Mouse (Mus musculus) myocyte (in vitro differentiated cells): Measurements from ENCODE around the gene Fbll1.

Experiments
- MAX ChIP-seq: IDR thresholded peaks from one replicate; pipeline ENCODE4 v1.6.1; 2011; ENCODE audit warnings: low read depth, mild to moderate bottlenecking, control low read depth
- MYOG ChIP-seq, 3 experiments: IDR thresholded peaks; one replicate each; pipeline ENCODE4 v1.6.1; 2011; ENCODE audit warnings: control low read depth in 2 of 3, low read depth in 2 of 3, mild to moderate bottlenecking in 2 of 3; ENCODE audit not compliant: insufficient read length in 2 of 3, control insufficient read depth in 1 of 3, insufficient read depth in 1 of 3
- POLR2A ChIP-seq: IDR thresholded peaks from one replicate; pipeline ENCODE4 v1.6.1; 2011; ENCODE audit warnings: low read depth, mild to moderate bottlenecking, control low read depth, moderate library complexity; ENCODE audit not compliant: insufficient read length
- USF1 ChIP-seq: IDR thresholded peaks from one replicate; pipeline ENCODE4 v1.6.1; 2011; ENCODE audit warnings: low read depth, mild to moderate bottlenecking, control low read depth, moderate library complexity

DNA sequence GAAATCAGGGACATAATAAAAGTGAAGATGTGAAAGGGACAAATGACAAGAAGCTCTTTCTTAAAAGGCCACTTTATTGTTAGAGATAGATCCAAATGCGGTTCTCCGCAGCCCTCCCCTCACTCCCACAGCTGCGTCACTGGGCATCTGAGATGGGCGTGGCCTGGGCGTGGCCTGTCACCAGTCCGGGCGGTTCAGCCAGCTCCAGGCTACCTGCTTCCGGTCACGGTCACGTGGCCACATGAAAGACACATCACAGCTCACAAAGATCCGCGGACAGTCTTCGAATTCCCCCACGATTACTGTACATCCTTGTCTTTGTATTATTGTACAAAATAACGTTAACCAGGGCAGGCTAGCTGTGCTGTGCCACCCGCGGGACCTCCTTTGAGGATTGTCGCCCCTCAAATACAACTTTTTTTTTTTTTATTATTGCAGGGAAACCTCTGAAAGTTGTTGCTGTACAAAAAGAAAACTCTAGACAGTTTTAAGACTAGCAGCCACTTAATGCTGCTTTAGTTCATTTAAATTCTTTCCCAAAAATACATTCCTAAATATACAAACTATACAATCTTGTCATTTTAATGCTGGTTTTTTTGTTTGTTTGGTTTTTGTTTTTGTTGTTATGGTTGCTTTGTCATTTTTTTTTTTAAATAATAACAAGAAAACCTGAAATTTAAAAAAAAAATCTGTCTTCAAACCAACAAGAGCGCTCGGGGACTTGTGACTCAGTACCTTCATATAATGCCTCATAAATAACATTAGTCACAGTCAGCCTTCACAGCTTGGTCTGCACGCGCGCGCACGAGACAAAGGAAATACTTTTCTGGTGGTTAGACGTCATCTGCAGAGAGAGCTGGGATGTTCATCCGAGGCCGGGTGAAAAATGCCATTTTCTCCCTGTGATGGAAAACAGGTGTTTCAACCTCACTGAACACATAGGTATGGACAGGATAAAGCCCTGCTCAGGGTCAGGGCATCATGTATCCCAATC lies 40.0 kb upstream of the Fbll1 start:
- TF ChIP-seq POLR2A (peak; percentile 61), MAX (peak; percentile 42), MYOG (IDR thresholded peaks at IDR 0.05; ENCODE audit: control insufficient read depth in 1 of 3, insufficient read depth in 1 of 3, insufficient read length in 2 of 3, low read depth in 2 of 3) (peak in 2 of 3 experiments; percentile 37 to 70), USF1 (peak; percentile 99)
